Mouse (Mus musculus) urinary bladder, postnatal 0 days (tissue): ENCODE data around the gene Olfr1564. TPM values are rescaled to one million over a fixed set of nuclear protein-coding genes. Genes with fewer than 3 reads are reported as not detected.

Experiments used
- polyA plus RNA-seq: library from polyadenylated mRNA; unstranded; fragments of >200 nt; fragmentation: Nextera tagmentation; extraction: Ambion mirVana; gene quantifications from 2 replicates; pipeline ENCODE4 v1.2.1, GENCODE M21; 2015

The Olfr1564 gene
- polyA plus RNA-seq: not detected in 2 replicates

DNA sequence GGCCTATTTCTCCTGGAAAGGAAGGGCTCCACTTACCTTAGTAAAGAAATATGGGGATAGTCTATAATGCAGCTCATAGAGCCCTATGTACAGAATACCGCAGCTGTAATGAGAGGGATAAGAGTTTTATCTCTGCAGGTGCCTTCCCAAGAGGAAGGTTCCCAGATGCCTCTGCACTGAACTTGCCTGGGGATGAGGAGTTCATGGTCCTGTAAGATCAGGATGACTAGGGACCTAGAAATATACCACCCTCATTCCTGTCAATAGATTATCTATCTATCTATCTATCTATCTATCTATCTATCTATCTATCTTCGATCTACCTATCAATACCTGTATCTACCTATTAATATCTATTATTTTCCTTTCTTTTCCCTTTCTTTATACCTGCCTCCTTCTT lies at the start of gene Olfr1564:
Gene Olfr1564 (minus strand): TSS at position 101 of the 400 bp plus-strand sequence.

GRCm38 (mm10) chr17:33264376-33264775 lies 42.9 kb upstream of the Olfr1564 start, which contains the start of gene Olfr63:
TSS of gene Olfr63 (plus strand) at chr17:33264676.

DNA sequence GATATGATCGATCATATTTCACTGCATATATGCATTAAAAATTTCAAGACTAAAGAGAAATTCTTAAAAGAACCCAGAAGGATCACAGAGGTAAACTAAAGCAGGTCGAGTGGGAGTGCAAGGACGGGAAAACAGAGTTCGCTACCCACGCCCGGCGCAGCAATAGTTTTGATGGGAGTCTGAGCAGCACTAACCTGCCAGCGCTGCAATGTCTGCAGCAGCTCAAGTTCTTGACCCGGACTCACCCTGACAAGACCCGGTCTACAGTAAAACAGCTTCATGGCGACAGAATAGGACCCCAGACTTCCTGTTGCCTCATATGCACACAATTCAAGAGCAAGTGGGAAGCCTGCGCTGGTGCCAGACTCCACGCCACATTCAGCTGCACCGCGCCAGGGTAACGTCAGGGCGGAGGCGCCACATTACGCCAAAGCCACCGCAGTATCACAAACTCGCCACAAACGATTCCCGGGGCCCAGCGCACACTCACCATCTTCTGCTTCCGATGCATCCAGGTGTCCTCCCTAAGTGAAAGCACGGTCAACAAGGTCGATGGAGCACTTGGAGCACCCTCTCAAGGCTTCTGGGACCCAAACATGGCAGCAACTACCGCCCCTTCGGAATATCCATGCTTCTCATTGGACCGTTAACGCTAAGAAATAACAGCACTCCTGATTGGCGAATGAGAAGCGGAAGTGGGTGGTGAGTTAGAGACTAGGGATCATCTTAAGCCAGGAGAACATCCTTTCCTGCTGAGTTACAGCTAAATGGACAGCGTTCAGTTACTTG lies 33.2 kb upstream of the Olfr1564 start, which contains the start of gene Zfp955a:
Gene Zfp955a (minus strand): TSS at position 616 of the 789 bp plus-strand sequence.

DNA sequence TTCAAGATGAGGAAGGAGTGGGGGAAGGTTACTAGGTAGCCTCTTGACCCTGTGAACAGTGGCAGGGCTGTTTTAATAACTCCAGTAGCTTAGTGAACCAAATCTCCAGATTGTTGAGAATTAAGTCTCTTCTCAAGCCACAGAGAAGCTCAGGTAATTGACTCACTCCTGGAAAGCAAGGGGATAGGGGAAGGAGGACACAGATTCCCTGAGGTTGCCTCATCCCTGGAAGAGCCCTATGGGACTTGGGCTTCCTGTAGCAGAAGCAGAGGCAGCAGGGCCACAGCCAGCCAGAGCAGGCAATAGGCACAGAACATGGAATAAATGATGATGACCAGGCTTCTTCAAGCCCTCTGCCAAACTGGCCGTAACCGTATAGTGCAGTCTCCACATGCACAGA lies 30.5 kb downstream of the Olfr1564 start, which contains the start of gene Olfr239:
Gene Olfr239 (plus strand): TSS at position 301 of the 400 bp plus-strand sequence.

GRCm38 (mm10) chr17:33168147-33168546 lies 53.3 kb downstream of the Olfr1564 start, which contains the start of gene Olfr55:
TSS of gene Olfr55 (plus strand) at chr17:33168447.

Other genes with a start within 250 kb of the Olfr1564 start
- 5.5 and 6.2 TPM in 2 replicates for gene Zfp952, start 228.6 kb downstream of the Olfr1564 start, polyA plus RNA-seq
- 2.8 and 3.1 TPM in 2 replicates for gene Zfp763, start 188.3 kb downstream of the Olfr1564 start, polyA plus RNA-seq
- gene 4921501E09Rik, start 153.6 kb downstream of the Olfr1564 start, polyA plus RNA-seq: not detected in 2 replicates
- 2.8 and 3.8 TPM in 2 replicates for gene Zfp563, start 132.4 kb downstream of the Olfr1564 start, polyA plus RNA-seq
- not detected in 2 replicates for gene Morc2b, start 82.0 kb downstream of the Olfr1564 start, polyA plus RNA-seq
- not detected in 2 replicates for gene Olfr55, start 53.2 kb downstream of the Olfr1564 start, polyA plus RNA-seq
- 0.04 TPM in 1 of 2 replicates, not detected in the other for gene Olfr239, start 30.4 kb downstream of the Olfr1564 start, polyA plus RNA-seq
- 6.0 and 6.9 TPM in 2 replicates for gene Zfp955a, start 33.5 kb upstream of the Olfr1564 start, polyA plus RNA-seq
- not detected in 2 replicates for gene Olfr63, start 43.0 kb upstream of the Olfr1564 start, polyA plus RNA-seq
- 4.9 TPM in 2 replicates for gene Zfp955b, start 67.9 kb upstream of the Olfr1564 start, polyA plus RNA-seq
- 4.5 and 4.7 TPM in 2 replicates for gene Zfp81, start 137.2 kb upstream of the Olfr1564 start, polyA plus RNA-seq
- 3.4 and 3.7 TPM in 2 replicates for gene Zfp101, start 173.0 kb upstream of the Olfr1564 start, polyA plus RNA-seq
- gene Actl9, start 211.2 kb upstream of the Olfr1564 start, polyA plus RNA-seq: 0.11 TPM in 1 of 2 replicates, not detected in the other